Comparison of ENCODE assay signal across 15 mouse cellular contexts in genomic region chr1:50685361-50685760, GRCm38 (mm10).
"Had no signal": no experiment of that assay in that cellular context is flagged by ENCODE, and none has a peak within 500 bp of the region (broad histone marks: within the 10 kb centered on the region; RNA-seq: fewer than 3 reads in every experiment).

No protein-coding gene starts in this region.

- H3K27ac ChIP-seq: kidney, postnatal 0 days; limb, embryonic 13.5 days; liver, embryonic 12.5 days; macrophage; midbrain, embryonic 12.5 days; neural tube, embryonic 12.5 days had no signal

- H3K9ac ChIP-seq: limb, embryonic 13.5 days; liver, embryonic 12.5 days; lung, embryonic 14.5 days; midbrain, embryonic 12.5 days; neural tube, embryonic 12.5 days had no signal

- DNase-seq: kidney, adult 11 months; kidney, adult 9 months; kidney, postnatal 36 days; left cerebral cortex, postnatal 4 days; lung, embryonic 14.5 days; lung, postnatal 10 days; right cerebral cortex, postnatal 14 days had no signal

- H3K27me3 ChIP-seq: limb, embryonic 13.5 days; liver, embryonic 12.5 days; megakaryocyte, embryonic 14.5 days; midbrain, embryonic 12.5 days; neural tube, embryonic 12.5 days had no signal

- H3K36me3 ChIP-seq: limb, embryonic 13.5 days; liver, embryonic 12.5 days; midbrain, embryonic 12.5 days; neural tube, embryonic 12.5 days had no signal

- H3K9me3 ChIP-seq: limb, embryonic 13.5 days; liver, embryonic 12.5 days; megakaryocyte, embryonic 14.5 days; midbrain, embryonic 12.5 days; neural tube, embryonic 12.5 days had no signal

- H3K4me3 ChIP-seq: limb, embryonic 13.5 days; liver, embryonic 12.5 days; megakaryocyte, embryonic 14.5 days; midbrain, embryonic 12.5 days; neural tube, embryonic 12.5 days had no signal

- H3K4me2 ChIP-seq: limb, embryonic 13.5 days; liver, embryonic 12.5 days; lung, embryonic 14.5 days; midbrain, embryonic 12.5 days; neural tube, embryonic 12.5 days had no signal

- H3K4me1 ChIP-seq: limb, embryonic 13.5 days; liver, embryonic 12.5 days; megakaryocyte, embryonic 14.5 days; midbrain, embryonic 12.5 days; neural tube, embryonic 12.5 days had no signal

- ATAC-seq: hindbrain, embryonic 16.5 days; liver, embryonic 12.5 days had no signal
